8 mouse cellular contexts compared by ENCODE assay signal in genomic region chr11:102227270-102228190, GRCm38 (mm10). TPM values are rescaled to one million over a fixed set of nuclear protein-coding genes. Genes with fewer than 3 reads are reported as not detected.
DNase-seq lines count a peak whose midpoint lies in the region; ATAC-seq lines count a peak whose summit lies in the region.

No protein-coding gene starts in this region.

- 26% methylated on average over 12 of the region's 12 CpGs for WGBS in kidney, embryonic 15.5 days
- WGBS in embryonic facial prominence, embryonic 10.5 days, result 19% methylated on average over 12 of the region's 12 CpGs
- 8% methylated on average over 12 of the region's 12 CpGs for WGBS in hindbrain, embryonic 15.5 days
- 13% methylated on average over 12 of the region's 12 CpGs for WGBS in neural tube, embryonic 12.5 days

- H3K4me2 ChIP-seq in kidney, embryonic 15.5 days, result peak overlapping the region; percentile 91
- H3K4me2 ChIP-seq in hindbrain, embryonic 15.5 days, result peak overlapping the region; percentile 70
- H3K4me2 ChIP-seq in neural tube, embryonic 12.5 days (replicated peaks), result peak overlapping the region; percentile 87

- H3K4me1 ChIP-seq in kidney, embryonic 15.5 days, result peaks cover 62% of the 10 kb centered on the region
- H3K4me1 ChIP-seq in embryonic facial prominence, embryonic 10.5 days, result peaks cover 79% of the 10 kb centered on the region
- H3K4me1 ChIP-seq in hindbrain, embryonic 15.5 days (replicated peaks), result peaks cover 66% of the 10 kb centered on the region
- H3K4me1 ChIP-seq in neural tube, embryonic 12.5 days, result peaks cover 70% of the 10 kb centered on the region

- H3K4me3 ChIP-seq in kidney, embryonic 15.5 days (replicated peaks), result peak overlapping the region; percentile 82
- H3K4me3 ChIP-seq in embryonic facial prominence, embryonic 10.5 days, result peak overlapping the region; percentile 91
- H3K4me3 ChIP-seq in hindbrain, embryonic 15.5 days, result peak overlapping the region; percentile 81
- peak overlapping the region; percentile 93 for H3K4me3 ChIP-seq in neural tube, embryonic 12.5 days

- H3K36me3 ChIP-seq in kidney, embryonic 15.5 days, result peaks cover 3% of the 10 kb centered on the region; the same call in 1 of the 2 replicates
- peaks cover 6% of the 10 kb centered on the region; the same call in 1 of the 2 replicates for H3K36me3 ChIP-seq in embryonic facial prominence, embryonic 10.5 days (replicated peaks)
- no peaks in the 10 kb centered on the region for H3K36me3 ChIP-seq in hindbrain, embryonic 15.5 days
- peaks cover 19% of the 10 kb centered on the region; the same call in 1 of the 2 replicates for H3K36me3 ChIP-seq in neural tube, embryonic 12.5 days

- no peak for ATAC-seq in kidney, embryonic 15.5 days (replicated peaks; ENCODE audit: low FRiP score)
- peak; percentile 36; the same call in 1 of the 2 replicates for ATAC-seq in hindbrain, embryonic 15.5 days (ENCODE audit: low FRiP score, low read depth)
- ATAC-seq in neural tube, embryonic 12.5 days (ENCODE audit: low FRiP score, low read depth), result peak; percentile 59

- H3K27ac ChIP-seq in kidney, embryonic 15.5 days, result no peak overlapping the region
- H3K27ac ChIP-seq in embryonic facial prominence, embryonic 10.5 days (replicated peaks), result peak overlapping the region; percentile 92
- H3K27ac ChIP-seq in hindbrain, embryonic 15.5 days (replicated peaks), result peak overlapping the region; percentile 93
- H3K27ac ChIP-seq in neural tube, embryonic 12.5 days, result peak overlapping the region; percentile 68

- H3K9me3 ChIP-seq in kidney, embryonic 15.5 days (replicated peaks), result no peaks in the 10 kb centered on the region
- no peaks in the 10 kb centered on the region for H3K9me3 ChIP-seq in embryonic facial prominence, embryonic 10.5 days
- no peaks in the 10 kb centered on the region for H3K9me3 ChIP-seq in hindbrain, embryonic 15.5 days
- H3K9me3 ChIP-seq in neural tube, embryonic 12.5 days, result no peaks in the 10 kb centered on the region

- no peaks in the 10 kb centered on the region for H3K27me3 ChIP-seq in kidney, embryonic 15.5 days
- H3K27me3 ChIP-seq in embryonic facial prominence, embryonic 10.5 days (replicated peaks; ENCODE audit: low read depth, poor library complexity, severe bottlenecking), result peaks cover 58% of the 10 kb centered on the region
- H3K27me3 ChIP-seq in hindbrain, embryonic 15.5 days, result no peaks in the 10 kb centered on the region
- no peaks in the 10 kb centered on the region for H3K27me3 ChIP-seq in neural tube, embryonic 12.5 days (replicated peaks)

- no peak for DNase-seq in kidney, adult 18-20 months
- DNase-seq in embryonic facial prominence, embryonic 10.5 days (ENCODE audit: low spot score), result no peak
- no peak for DNase-seq in thymus, postnatal 0 days (ENCODE audit: low spot score)
- no peak for DNase-seq in urinary bladder, adult 18-20 months (ENCODE audit: low spot score in 2 of 2)
- no peak for DNase-seq in right cerebral cortex, adult 2 months (ENCODE audit: low spot score in 2 of 2)

- no peak overlapping the region for H3K9ac ChIP-seq in kidney, embryonic 15.5 days
- peak overlapping the region; percentile 92 for H3K9ac ChIP-seq in hindbrain, embryonic 15.5 days
- peak overlapping the region; percentile 54 for H3K9ac ChIP-seq in neural tube, embryonic 12.5 days

RNA-seq across cellular contexts. Expression of gene Hdac5, which starts 2.4 kb away (rescaled TPM):
- 47.4 and 48.4 TPM in 2 replicates for polyA plus RNA-seq in kidney, embryonic 15.5 days (2015; fragmentation: Nextera tagmentation; extraction: Ambion mirVana)
- 49.6 and 52.9 TPM in 2 replicates for polyA plus RNA-seq in embryonic facial prominence, embryonic 10.5 days (2016; fragmentation: Nextera tagmentation; extraction: Ambion mirVana)
- 82.7 and 84.9 TPM in 2 replicates for polyA plus RNA-seq in hindbrain, embryonic 15.5 days (2015; fragmentation: Nextera tagmentation; extraction: Ambion mirVana)
- polyA plus RNA-seq in neural tube, embryonic 12.5 days (2016; fragmentation: Nextera tagmentation; extraction: Ambion mirVana), result 104 and 106 TPM in 2 replicates
- 19.9 and 24.8 TPM in 2 replicates for polyA plus RNA-seq in thymus, postnatal 0 days (2015; fragmentation: Nextera tagmentation; extraction: Ambion mirVana)

RNA-seq across cellular contexts. Expression of gene BC030867, which starts 21.2 kb away (rescaled TPM):
- 18.1 and 22.2 TPM in 2 replicates for polyA plus RNA-seq in kidney, embryonic 15.5 days (2015; fragmentation: Nextera tagmentation; extraction: Ambion mirVana)
- polyA plus RNA-seq in embryonic facial prominence, embryonic 10.5 days (2016; fragmentation: Nextera tagmentation; extraction: Ambion mirVana), result 30.1 and 32.4 TPM in 2 replicates
- polyA plus RNA-seq in hindbrain, embryonic 15.5 days (2015; fragmentation: Nextera tagmentation; extraction: Ambion mirVana), result 3.3 and 3.4 TPM in 2 replicates
- 10.0 and 11.6 TPM in 2 replicates for polyA plus RNA-seq in neural tube, embryonic 12.5 days (2016; fragmentation: Nextera tagmentation; extraction: Ambion mirVana)
- 8.6 and 11.4 TPM in 2 replicates for polyA plus RNA-seq in thymus, postnatal 0 days (2015; fragmentation: Nextera tagmentation; extraction: Ambion mirVana)

RNA-seq across cellular contexts. Expression of gene G6pc3, which starts 38.1 kb away (rescaled TPM):
- polyA plus RNA-seq in kidney, embryonic 15.5 days (2015; fragmentation: Nextera tagmentation; extraction: Ambion mirVana), result 39.7 and 43.4 TPM in 2 replicates
- 38.2 and 39.6 TPM in 2 replicates for polyA plus RNA-seq in embryonic facial prominence, embryonic 10.5 days (2016; fragmentation: Nextera tagmentation; extraction: Ambion mirVana)
- 40.4 and 41.2 TPM in 2 replicates for polyA plus RNA-seq in hindbrain, embryonic 15.5 days (2015; fragmentation: Nextera tagmentation; extraction: Ambion mirVana)
- polyA plus RNA-seq in neural tube, embryonic 12.5 days (2016; fragmentation: Nextera tagmentation; extraction: Ambion mirVana), result 29.6 and 30.8 TPM in 2 replicates
- polyA plus RNA-seq in thymus, postnatal 0 days (2015; fragmentation: Nextera tagmentation; extraction: Ambion mirVana), result 16.1 and 16.2 TPM in 2 replicates

RNA-seq across cellular contexts. Expression of gene Asb16, which starts 41.0 kb away (rescaled TPM):
- 0.10 and 0.13 TPM in 2 replicates for polyA plus RNA-seq in kidney, embryonic 15.5 days (2015; fragmentation: Nextera tagmentation; extraction: Ambion mirVana)
- 0.09 and 0.10 TPM in 2 replicates for polyA plus RNA-seq in embryonic facial prominence, embryonic 10.5 days (2016; fragmentation: Nextera tagmentation; extraction: Ambion mirVana)
- 0.10 and 0.13 TPM in 2 replicates for polyA plus RNA-seq in hindbrain, embryonic 15.5 days (2015; fragmentation: Nextera tagmentation; extraction: Ambion mirVana)
- not detected in 2 replicates for polyA plus RNA-seq in neural tube, embryonic 12.5 days (2016; fragmentation: Nextera tagmentation; extraction: Ambion mirVana)
- 0.07 TPM in 1 of 2 replicates, not detected in the other for polyA plus RNA-seq in thymus, postnatal 0 days (2015; fragmentation: Nextera tagmentation; extraction: Ambion mirVana)

RNA-seq across cellular contexts. Expression of gene Lsm12, which starts 42.4 kb away (rescaled TPM):
- 122 and 135 TPM in 2 replicates for polyA plus RNA-seq in kidney, embryonic 15.5 days (2015; fragmentation: Nextera tagmentation; extraction: Ambion mirVana)
- polyA plus RNA-seq in embryonic facial prominence, embryonic 10.5 days (2016; fragmentation: Nextera tagmentation; extraction: Ambion mirVana), result 145 and 155 TPM in 2 replicates
- 102 and 121 TPM in 2 replicates for polyA plus RNA-seq in hindbrain, embryonic 15.5 days (2015; fragmentation: Nextera tagmentation; extraction: Ambion mirVana)
- 87.0 and 112 TPM in 2 replicates for polyA plus RNA-seq in neural tube, embryonic 12.5 days (2016; fragmentation: Nextera tagmentation; extraction: Ambion mirVana)
- polyA plus RNA-seq in thymus, postnatal 0 days (2015; fragmentation: Nextera tagmentation; extraction: Ambion mirVana), result 140 and 164 TPM in 2 replicates
